Mouse (Mus musculus) cortical plate, adult 2 months (tissue): Measurements from ENCODE around the gene Tbc1d21. TPM values are rescaled to one million over a fixed set of nuclear protein-coding genes. Genes with fewer than 3 reads are reported as not detected.
A peak's percentile ranks its signal among the peaks of the same experiment; 100 is the strongest.

Experiments used
- H3K27ac ChIP-seq: fragments of 200-500 bp; 2 replicates; pipeline ENCODE4 v1.5.1; 2012; ENCODE audit warnings: low read length, control low read depth, inconsistent platforms; ENCODE audit not compliant: insufficient read depth
- H3K4me1 ChIP-seq: fragments of 200-500 bp; 2 replicates; pipeline ENCODE4 v1.6.1; 2011; ENCODE audit warnings: low read length; ENCODE audit not compliant: control insufficient read depth, insufficient read depth
- H3K4me3 ChIP-seq: fragments of 200-500 bp; 2 replicates; pipeline ENCODE4 v1.5.1; 2011; ENCODE audit warnings: mild to moderate bottlenecking, low read length, control low read depth; ENCODE audit not compliant: insufficient read depth
- CTCF ChIP-seq: fragments of 200-500 bp; IDR thresholded peaks from 2 replicates; pipeline ENCODE4 v1.5.1; 2011; ENCODE audit warnings: mild to moderate bottlenecking, control low read depth, low read length; ENCODE audit not compliant: insufficient read depth; ENCODE audit errors: extremely low read depth
- POLR2A ChIP-seq: fragments of 200-500 bp; IDR thresholded peaks from 2 replicates; pipeline ENCODE4 v1.6.1; 2011; ENCODE audit warnings: mild to moderate bottlenecking, low read length, control low read depth; ENCODE audit not compliant: insufficient read depth; ENCODE audit errors: extremely low read depth
- polyA plus RNA-seq: library from polyadenylated mRNA; depleted of rRNA; stranded (reverse); fragments of >200 nt; gene quantifications from 2 replicates; pipeline ENCODE4 v1.2.3, GENCODE M21; 2012

Tbc1d21 gene
- polyA plus RNA-seq, 1 experiment = not detected

- TF ChIP-seq POLR2A (no peak), CTCF (no peak)
- Histone ChIP-seq H3K4me1 (no peaks in the 10 kb centered on the region), H3K4me3 (no peak overlapping the region), H3K27ac (no peak overlapping the region)
Measured at GRCm38 (mm10) chr9:58345963-58346362, 24.3 kb downstream of the Tbc1d21 start.

DNA sequence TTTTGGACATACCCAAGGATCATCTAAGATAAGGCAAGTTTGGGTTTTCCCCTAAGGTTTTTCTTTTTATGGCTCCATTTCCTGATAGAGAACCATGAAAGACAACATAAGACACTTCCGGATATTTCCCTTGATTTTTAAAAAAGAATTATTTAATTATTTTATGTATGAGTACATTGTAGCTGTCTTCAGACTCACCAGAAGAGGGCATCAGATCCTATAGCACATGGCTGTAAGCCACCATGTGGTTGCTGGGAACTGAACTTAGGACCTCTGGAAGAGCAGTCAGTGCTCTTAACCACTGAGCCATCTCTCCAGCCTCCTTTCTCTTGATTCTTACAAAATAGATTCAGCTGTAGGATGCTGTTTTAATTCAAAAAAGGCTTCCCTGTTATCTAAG is 28.5 kb downstream of the Tbc1d21 start:
- TF ChIP-seq CTCF = no peak
- no peak for TF ChIP-seq POLR2A
- Histone ChIP-seq H3K27ac (no peak overlapping the region), H3K4me3 (no peak overlapping the region), H3K4me1 (no peaks in the 10 kb centered on the region)

- H3K4me3 ChIP-seq = no peak overlapping the region
- H3K27ac ChIP-seq = no peak overlapping the region
- TF ChIP-seq POLR2A = no peak
- no peak for TF ChIP-seq CTCF
- no peaks in the 10 kb centered on the region for H3K4me1 ChIP-seq
Measured at GRCm38 (mm10) chr9:58336650-58337281, 33.5 kb downstream of the Tbc1d21 start.

GRCm38 (mm10) chr9:58331276-58331675 is 39.0 kb downstream of the Tbc1d21 start:
- TF ChIP-seq POLR2A (no peak), CTCF (no peak)
- H3K27ac ChIP-seq = no peak overlapping the region
- no peaks in the 10 kb centered on the region; the same call in 1 of the 2 replicates for H3K4me1 ChIP-seq
- H3K4me3 ChIP-seq = no peak overlapping the region

GRCm38 (mm10) chr9:58330293-58330692 is 40.0 kb downstream of the Tbc1d21 start:
- no peak overlapping the region for H3K27ac ChIP-seq
- H3K4me1 ChIP-seq = no peaks in the 10 kb centered on the region; the same call in 1 of the 2 replicates
- no peak for TF ChIP-seq POLR2A
- TF ChIP-seq CTCF = peak; percentile 99
- H3K4me3 ChIP-seq = no peak overlapping the region

- no peak for TF ChIP-seq POLR2A
- TF ChIP-seq CTCF = no peak
- H3K4me3 ChIP-seq = no peak overlapping the region
- H3K4me1 ChIP-seq = no peaks in the 10 kb centered on the region; the same call in 1 of the 2 replicates
- H3K27ac ChIP-seq = no peak overlapping the region
Measured at GRCm38 (mm10) chr9:58327382-58327781, 42.9 kb downstream of the Tbc1d21 start.

GRCm38 (mm10) chr9:58326477-58327180 is 43.6 kb downstream of the Tbc1d21 start:
- Histone ChIP-seq H3K4me3 (no peak overlapping the region), H3K27ac (no peak overlapping the region)
- TF ChIP-seq POLR2A = no peak
- TF ChIP-seq CTCF = no peak

DNA sequence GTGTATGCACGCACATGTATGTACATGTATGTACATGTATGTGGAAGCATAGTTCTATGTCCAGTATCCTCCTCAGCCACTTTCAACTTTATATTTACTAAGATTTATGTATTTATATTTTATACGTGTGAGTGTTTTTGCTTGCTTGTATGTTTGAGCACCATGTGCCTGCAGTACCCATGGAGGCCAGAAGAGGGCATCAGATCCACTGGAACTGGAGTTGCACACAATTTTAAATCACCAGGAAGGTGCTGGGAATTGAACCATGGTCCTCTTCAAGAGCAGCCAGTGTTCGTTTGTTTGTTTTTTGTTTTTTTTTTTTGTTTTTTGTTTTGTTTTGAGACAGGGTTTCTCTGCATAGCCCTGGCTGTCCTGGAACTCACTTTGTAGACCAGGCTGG is 48.6 kb downstream of the Tbc1d21 start:
- H3K4me3 ChIP-seq = no peak overlapping the region
- H3K4me1 ChIP-seq = no peaks in the 10 kb centered on the region
- H3K27ac ChIP-seq = no peak overlapping the region
- TF ChIP-seq POLR2A (no peak), CTCF (no peak)

More at GRCm38 (mm10) chr9:58326477-58327180, 43.6 kb downstream of the Tbc1d21 start:
- H3K4me1 ChIP-seq = no peaks in the 10 kb centered on the region; the same call in 1 of the 2 replicates

- Histone ChIP-seq H3K27ac (no peak overlapping the region), H3K4me1 (no peaks in the 10 kb centered on the region), H3K4me3 (no peak overlapping the region)
- TF ChIP-seq CTCF = no peak
Measured at GRCm38 (mm10) chr9:58318317-58318716, 51.9 kb downstream of the Tbc1d21 start.

- TF ChIP-seq CTCF (no peak), POLR2A (no peak)
- no peak overlapping the region for H3K4me3 ChIP-seq
- no peaks in the 10 kb centered on the region for H3K4me1 ChIP-seq
Measured at GRCm38 (mm10) chr9:58317381-58317780, 52.9 kb downstream of the Tbc1d21 start.

More at GRCm38 (mm10) chr9:58317381-58317780, 52.9 kb downstream of the Tbc1d21 start:
- no peak overlapping the region for H3K27ac ChIP-seq
